Mouse (Mus musculus) heart, adult 10 weeks (tissue): ENCODE data around the gene Slc35f2. TPM values are rescaled to one million over a fixed set of nuclear protein-coding genes. Genes with fewer than 3 reads are reported as not detected.

Source experiments
- polyA plus RNA-seq: library from polyadenylated mRNA; stranded (reverse); fragments of 350-450 nt; fragmentation: Illumina TruSeq; extraction: RNeasy Lipid Tissue Mini Kit (QIAGEN cat#74804); gene quantifications from one replicate; pipeline ENCODE4 v1.2.3, GENCODE M21; 2014; ENCODE audit warnings: low read depth, low replicate concordance

Slc35f2 gene
- 0.29 TPM for polyA plus RNA-seq

GRCm38 (mm10) chr9:53771344-53772021 is at the start of gene Slc35f2:
Gene Slc35f2, plus strand, starts transcription at chr9:53771538.

GRCm38 (mm10) chr9:53849864-53850263 is 78.5 kb downstream of the Slc35f2 start, which contains the start of gene Sln:
Gene Sln, plus strand, starts transcription at chr9:53850164.

Other genes with a start within 250 kb of the Slc35f2 start
- gene Atm, start 234.8 kb upstream of the Slc35f2 start, polyA plus RNA-seq: 5.2 TPM
- 4.6 TPM for gene Npat, start 234.5 kb upstream of the Slc35f2 start, polyA plus RNA-seq
- 393 TPM for gene Acat1, start 161.2 kb upstream of the Slc35f2 start, polyA plus RNA-seq
- 25.5 TPM for gene Cul5, start 101.5 kb upstream of the Slc35f2 start, polyA plus RNA-seq
- not detected for gene Rab39, start 65.3 kb upstream of the Slc35f2 start, polyA plus RNA-seq
- gene Sln, start 78.6 kb downstream of the Slc35f2 start, polyA plus RNA-seq: 237 TPM
- gene Elmod1, start 203.8 kb downstream of the Slc35f2 start, polyA plus RNA-seq: not detected